Mouse (Mus musculus) forebrain, embryonic 14.5 days (tissue): Measurements from ENCODE around the gene Ptprn2. TPM values are rescaled to one million over a fixed set of nuclear protein-coding genes. Genes with fewer than 3 reads are reported as not detected.
A peak's percentile ranks its signal among the peaks of the same experiment; 100 is the strongest.

Experiments
- ATAC-seq: fragments of 200-750 bp; cut with Nextera tagmentation; 2 replicates; pipeline ENCODE4 v1.8.0; 2017; ENCODE audit warnings: mild to moderate bottlenecking, moderate library complexity
- DNase-seq: peaks from one replicate; pipeline ENCODE4 v3.0.0-alpha.2; 2015; ENCODE audit warnings: low spot score
- H3K27ac ChIP-seq: fragments of 300-500 bp; sonication (generic); 2 replicates; pipeline ENCODE4 v1.5.1; 2014; ENCODE audit warnings: low read depth, mild to moderate bottlenecking, control low read depth, low read length, moderate library complexity
- H3K27me3 ChIP-seq: fragments of 300-500 bp; sonication (generic); replicated peaks from 2 replicates; pipeline ENCODE4 v1.6.1; 2014; ENCODE audit warnings: low read length, control low read depth, mixed read lengths; ENCODE audit not compliant: control insufficient read depth, insufficient read depth
- H3K36me3 ChIP-seq: fragments of 300-500 bp; sonication (generic); 2 replicates; pipeline ENCODE4 v1.6.1; 2014; ENCODE audit warnings: low read length, control low read depth; ENCODE audit not compliant: control insufficient read depth, insufficient read depth
- H3K4me1 ChIP-seq: fragments of 300-500 bp; sonication (generic); 2 replicates; pipeline ENCODE4 v1.6.1; 2014; ENCODE audit warnings: antibody characterized with exemption, low read length, control low read depth; ENCODE audit not compliant: control insufficient read depth, insufficient read depth
- H3K4me2 ChIP-seq: fragments of 300-500 bp; sonication (generic); 2 replicates; pipeline ENCODE4 v1.6.1; 2014; ENCODE audit warnings: mild to moderate bottlenecking, control low read depth, low read length
- H3K4me3 ChIP-seq: fragments of 300-500 bp; sonication (generic); 2 replicates; pipeline ENCODE4 v1.5.1; 2014; ENCODE audit warnings: low read depth, low read length, control low read depth
- H3K9ac ChIP-seq: fragments of 300-500 bp; sonication (generic); 2 replicates; pipeline ENCODE4 v1.6.1; 2014; ENCODE audit warnings: mild to moderate bottlenecking, low read length, control low read depth, moderate library complexity
- H3K9me3 ChIP-seq: fragments of 300-500 bp; sonication (generic); replicated peaks from 2 replicates; pipeline ENCODE4 v1.6.1; 2016; ENCODE audit warnings: low read length, control low read depth, mixed read lengths; ENCODE audit not compliant: control insufficient read depth
- WGBS: fragments of 180-500 bp; shearing (Covaris S2); extraction: QIAGEN DNeasy Blood & Tissue Kit; methylation state at CpG from one replicate; pipeline ENCODE4 v1.1.7; 2014; 5-methylcytosine and 5-hydroxymethylcytosine counted together
- polyA plus RNA-seq: library from polyadenylated mRNA; unstranded; fragments of >200 nt; fragmentation: Nextera tagmentation; extraction: Ambion mirVana; gene quantifications from 2 replicates; pipeline ENCODE4 v1.2.1, GENCODE M21; 2014

Gene Ptprn2
- polyA plus RNA-seq, 1 experiment from 2014 or later, result 4.1 TPM

- H3K27ac ChIP-seq, result no peak overlapping the region
- no peak overlapping the region for H3K4me2 ChIP-seq
- no peaks in the 10 kb centered on the region for H3K36me3 ChIP-seq
- H3K4me1 ChIP-seq, result no peaks in the 10 kb centered on the region
- peak; percentile 51 for ATAC-seq
- H3K9ac ChIP-seq, result no peak overlapping the region
- DNase-seq, result peak; percentile 74
- H3K27me3 ChIP-seq, result no peaks in the 10 kb centered on the region
- 55% methylated on average over 9 of the region's 9 CpGs for WGBS
- H3K9me3 ChIP-seq, result no peaks in the 10 kb centered on the region
- no peak overlapping the region for H3K4me3 ChIP-seq
Observed at GRCm38 (mm10) chr12:116625391-116626281, 140.1 kb downstream of the Ptprn2 start.

GRCm38 (mm10) chr12:116628992-116629391 lies 143.5 kb downstream of the Ptprn2 start:
- Histone ChIP-seq H3K36me3 (no peaks in the 10 kb centered on the region), H3K27me3 (no peaks in the 10 kb centered on the region), H3K27ac (no peak overlapping the region), H3K9me3 (no peaks in the 10 kb centered on the region), H3K4me2 (no peak overlapping the region), H3K4me3 (no peak overlapping the region), H3K4me1 (no peaks in the 10 kb centered on the region), H3K9ac (no peak overlapping the region)
- WGBS, result 87% methylated on average over 3 of the region's 3 CpGs
- DNase-seq (no peak), ATAC-seq (no peak)

GRCm38 (mm10) chr12:116637498-116637897 lies 152.0 kb downstream of the Ptprn2 start:
- Histone ChIP-seq H3K4me2 (no peak overlapping the region), H3K4me3 (no peak overlapping the region), H3K4me1 (peaks cover 8% of the 10 kb centered on the region), H3K36me3 (no peaks in the 10 kb centered on the region), H3K9ac (no peak overlapping the region), H3K27ac (no peak overlapping the region), H3K27me3 (no peaks in the 10 kb centered on the region), H3K9me3 (no peaks in the 10 kb centered on the region)
- no peak for ATAC-seq
- 13% methylated on average over 2 of the region's 2 CpGs for WGBS
- no peak for DNase-seq

GRCm38 (mm10) chr12:116640871-116641270 lies 155.4 kb downstream of the Ptprn2 start:
- H3K36me3 ChIP-seq, result no peaks in the 10 kb centered on the region
- no peak overlapping the region for H3K27ac ChIP-seq
- 22% methylated on average over 4 of the region's 4 CpGs for WGBS
- ATAC-seq (no peak), DNase-seq (no peak)
- no peak overlapping the region for H3K9ac ChIP-seq
- H3K4me1 ChIP-seq, result peaks cover 8% of the 10 kb centered on the region
- no peak overlapping the region for H3K4me3 ChIP-seq
- H3K27me3 ChIP-seq, result no peaks in the 10 kb centered on the region
- no peak overlapping the region for H3K4me2 ChIP-seq
- no peaks in the 10 kb centered on the region for H3K9me3 ChIP-seq

- no peak overlapping the region for H3K9ac ChIP-seq
- DNase-seq (peak; percentile 71), ATAC-seq (peak; percentile 83)
- no peaks in the 10 kb centered on the region for H3K9me3 ChIP-seq
- H3K36me3 ChIP-seq, result no peaks in the 10 kb centered on the region
- H3K4me1 ChIP-seq, result peaks cover 8% of the 10 kb centered on the region
- 34% methylated on average over 14 of the region's 14 CpGs for WGBS
- no peak overlapping the region for H3K4me2 ChIP-seq
- H3K27me3 ChIP-seq, result no peaks in the 10 kb centered on the region
- 0 out of 2 replicates have a peak overlapping the region, but pooled peaks have one; percentile 46 for H3K27ac ChIP-seq
- H3K4me3 ChIP-seq, result no peak overlapping the region
Observed at GRCm38 (mm10) chr12:116641339-116642190, 156.0 kb downstream of the Ptprn2 start.

- no peaks in the 10 kb centered on the region for H3K27me3 ChIP-seq
- DNase-seq (peak; percentile 20), ATAC-seq (peak; percentile 50)
- peaks cover 8% of the 10 kb centered on the region for H3K4me1 ChIP-seq
- no peak overlapping the region for H3K4me3 ChIP-seq
- H3K9ac ChIP-seq, result no peak overlapping the region
- H3K36me3 ChIP-seq, result no peaks in the 10 kb centered on the region
- 45% methylated on average over 4 of the region's 4 CpGs for WGBS
- H3K4me2 ChIP-seq, result no peak overlapping the region
- H3K9me3 ChIP-seq, result no peaks in the 10 kb centered on the region
- H3K27ac ChIP-seq, result no peak overlapping the region
Observed at GRCm38 (mm10) chr12:116642191-116642549, 156.7 kb downstream of the Ptprn2 start.

- no peaks in the 10 kb centered on the region for H3K27me3 ChIP-seq
- ATAC-seq (no peak), DNase-seq (peak; percentile 37)
- H3K4me2 ChIP-seq, result no peak overlapping the region
- no peak overlapping the region for H3K9ac ChIP-seq
- H3K4me3 ChIP-seq, result no peak overlapping the region
- H3K9me3 ChIP-seq, result no peaks in the 10 kb centered on the region
- H3K27ac ChIP-seq, result no peak overlapping the region
- H3K36me3 ChIP-seq, result no peaks in the 10 kb centered on the region
- H3K4me1 ChIP-seq, result peaks cover 3% of the 10 kb centered on the region; the same call in 1 of the 2 replicates
Observed at GRCm38 (mm10) chr12:116646771-116647170, 161.3 kb downstream of the Ptprn2 start.

GRCm38 (mm10) chr12:116648584-116649206 lies 163.2 kb downstream of the Ptprn2 start:
- no peak overlapping the region for H3K4me2 ChIP-seq
- H3K27ac ChIP-seq, result 0 out of 2 replicates have a peak overlapping the region, but pooled peaks have one; percentile 41
- H3K4me3 ChIP-seq, result no peak overlapping the region
- H3K36me3 ChIP-seq, result no peaks in the 10 kb centered on the region
- WGBS, result 65% methylated on average over 4 of the region's 4 CpGs
- no peaks in the 10 kb centered on the region for H3K27me3 ChIP-seq
- peak; percentile 90 for DNase-seq
- ATAC-seq, result peak; percentile 92
- 0 out of 2 replicates have a peak, but pooled peaks cover 2% of the 10 kb centered on the region for H3K4me1 ChIP-seq
- no peak overlapping the region for H3K9ac ChIP-seq
- H3K9me3 ChIP-seq, result no peaks in the 10 kb centered on the region
